Mouse (Mus musculus) olfactory bulb, adult 2 months (tissue): ENCODE data around the gene Lyrm9.

Experiments used
- CTCF ChIP-seq: fragments of 200-500 bp; IDR thresholded peaks from 2 replicates; pipeline ENCODE4 v1.5.1; 2012; ENCODE audit warnings: low read depth, mild to moderate bottlenecking, low read length, moderate library complexity; ENCODE audit not compliant: insufficient read depth
- POLR2A ChIP-seq: fragments of 200-500 bp; IDR thresholded peaks from 2 replicates; pipeline ENCODE4 v1.6.1; 2012; ENCODE audit warnings: mild to moderate bottlenecking, low read depth, low read length, moderate library complexity; ENCODE audit not compliant: insufficient read depth

- TF ChIP-seq CTCF (no peak), POLR2A (no peak)
Observed at GRCm38 (mm10) chr11:78822792-78823498, 3.4 kb upstream of the Lyrm9 start.
